Mouse (Mus musculus): ENCODE results near the gene Rc3h1.

The Rc3h1 gene

DNA sequence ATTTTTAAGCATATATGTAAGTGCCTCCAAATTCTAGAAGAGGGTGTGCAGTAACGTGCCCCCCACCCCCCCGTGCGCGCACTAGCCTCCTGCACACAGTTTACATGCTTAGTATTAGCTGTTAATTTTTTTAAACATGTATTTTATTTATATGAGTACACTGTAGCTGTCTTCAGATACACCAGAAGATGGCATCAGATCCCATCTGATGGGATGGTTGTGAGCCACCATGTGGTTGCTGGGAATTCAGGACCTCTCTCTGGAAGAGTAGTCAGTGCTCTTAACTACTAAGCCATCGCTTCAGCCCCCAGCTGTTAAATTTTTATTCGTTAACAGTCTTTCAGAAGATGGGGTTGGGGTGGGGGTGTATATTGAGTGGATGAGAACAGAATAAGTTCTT, 29.3 kb downstream of the Rc3h1 start:
- in situ Hi-C loops (cut with MboI, MseI): loop anchor here in 1 of 2 experiments (10.0 to 25.0 kb wide), 2 partner anchors 201 to 1777 kb away; no protein-coding TSS in a partner anchor

DNA sequence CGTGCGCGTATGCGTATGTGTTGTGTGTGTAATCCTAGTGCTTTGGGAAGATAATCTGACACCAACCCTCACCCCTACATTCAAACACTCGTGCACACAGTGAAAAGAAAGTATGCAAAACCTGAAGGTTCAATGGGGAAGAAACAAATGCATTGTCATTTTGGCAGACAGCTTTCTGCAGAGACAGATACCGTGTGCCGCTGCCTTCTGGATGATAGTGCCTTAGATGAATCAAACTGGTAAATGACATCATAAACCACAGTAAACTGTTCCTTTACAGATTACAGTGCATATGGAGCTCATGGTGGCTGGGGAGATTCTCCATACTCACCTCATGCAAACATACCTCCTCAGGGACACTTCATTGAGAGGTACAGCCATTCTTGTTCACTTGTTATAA, 57.0 kb downstream of the Rc3h1 start:
- in situ Hi-C loops (cut with MboI, MseI): no loop called here

GRCm38 (mm10) chr1:160967268-160967667, 61.0 kb downstream of the Rc3h1 start:
- in situ Hi-C loops (cut with MboI, MseI): no loop called here

GRCm38 (mm10) chr1:160968643-160969042, 62.4 kb downstream of the Rc3h1 start:
- in situ Hi-C loops (cut with MboI, MseI): no loop called here

DNA sequence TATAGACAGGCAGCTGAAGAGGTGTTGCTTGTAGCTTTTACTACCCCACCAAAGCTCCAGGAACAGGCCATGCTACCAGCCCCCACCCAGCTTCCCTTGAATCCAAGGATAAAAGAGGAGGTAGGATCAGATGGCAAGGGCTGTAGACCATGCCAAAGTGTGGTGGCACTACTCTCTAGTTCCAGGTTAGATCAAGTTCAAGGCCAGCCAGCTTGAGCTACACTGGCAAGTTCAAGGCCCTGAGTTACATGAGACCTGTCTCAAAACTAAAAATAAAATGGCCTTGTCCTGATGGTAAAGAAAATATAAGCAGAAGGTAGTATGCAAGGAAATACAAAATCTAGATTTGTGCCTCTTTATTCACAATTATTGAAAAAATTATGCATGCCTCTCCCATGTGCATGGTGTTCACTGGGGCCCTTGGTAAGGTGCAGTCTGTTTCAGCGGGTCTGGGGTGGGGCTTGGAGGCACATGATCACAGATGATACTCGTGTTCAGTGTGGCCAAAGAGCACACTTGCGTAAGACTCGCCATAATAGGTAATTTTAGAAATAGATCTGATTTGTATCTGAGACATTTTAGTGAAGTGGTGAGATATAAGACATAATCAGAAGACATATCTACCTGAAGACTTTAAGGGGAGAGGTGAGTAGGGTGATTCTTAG, 72.0 kb downstream of the Rc3h1 start, which contains the start of gene Serpinc1:
TSS of gene Serpinc1 (plus strand) at position 515 of the 665 bp plus-strand sequence.
- in situ Hi-C loops (cut with MboI, MseI): no loop called here

DNA sequence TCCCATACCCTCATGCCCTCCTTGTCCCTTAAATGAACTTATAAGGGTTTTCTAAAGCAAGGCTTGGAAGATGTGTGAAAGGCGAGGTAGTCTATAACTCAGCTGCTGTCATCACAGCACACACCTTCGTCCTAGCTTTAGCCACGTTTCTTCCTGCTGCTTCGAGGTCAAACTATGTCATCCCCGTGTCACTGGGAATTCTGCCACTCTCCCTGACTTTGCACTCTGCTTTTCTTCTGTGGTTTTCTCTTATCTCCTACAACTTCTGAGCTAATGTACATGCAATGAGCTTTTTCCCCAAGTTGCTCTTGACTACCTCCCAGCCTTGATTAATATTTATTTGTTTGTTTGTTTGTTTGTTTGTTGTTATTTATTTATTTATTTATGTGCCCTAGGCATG, 73.8 kb downstream of the Rc3h1 start:
- in situ Hi-C loops (cut with MboI, MseI): loop anchor here in 1 of 2 experiments (5.0 kb wide), 1 partner anchor 42 kb away; no protein-coding TSS in a partner anchor

GRCm38 (mm10) chr1:160980537-160981234, 74.5 kb downstream of the Rc3h1 start:
- in situ Hi-C loops (cut with MboI, MseI): loop anchor here in 1 of 2 experiments (5.0 kb wide), 1 partner anchor 42 kb away; no protein-coding TSS in a partner anchor

DNA sequence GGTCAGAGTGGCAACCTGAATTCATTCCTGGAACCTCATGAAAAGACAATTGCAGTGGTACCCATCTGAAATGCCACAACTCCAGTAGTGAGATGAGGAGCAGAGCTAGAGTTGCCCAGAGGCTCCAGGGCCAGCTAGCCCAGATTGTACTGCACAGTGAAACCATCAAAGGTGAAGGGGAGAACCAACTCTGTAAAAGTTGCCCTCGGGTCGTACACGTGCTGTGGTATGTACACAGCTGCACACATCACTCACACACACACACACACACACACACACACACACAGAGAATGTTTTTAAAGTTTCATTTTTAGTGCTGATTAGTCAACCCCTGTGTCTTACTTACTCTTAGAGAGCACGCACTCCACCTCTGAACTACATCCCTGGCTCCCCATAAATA, 75.1 kb downstream of the Rc3h1 start:
- in situ Hi-C loops (cut with MboI, MseI): loop anchor here in 1 of 2 experiments (5.0 kb wide), 1 partner anchor 41 kb away; no protein-coding TSS in a partner anchor

GRCm38 (mm10) chr1:160982887-160983286, 76.7 kb downstream of the Rc3h1 start:
- in situ Hi-C loops (cut with MboI, MseI): loop anchor here in 1 of 2 experiments (5.0 kb wide), 1 partner anchor 39 kb away; no protein-coding TSS in a partner anchor

DNA sequence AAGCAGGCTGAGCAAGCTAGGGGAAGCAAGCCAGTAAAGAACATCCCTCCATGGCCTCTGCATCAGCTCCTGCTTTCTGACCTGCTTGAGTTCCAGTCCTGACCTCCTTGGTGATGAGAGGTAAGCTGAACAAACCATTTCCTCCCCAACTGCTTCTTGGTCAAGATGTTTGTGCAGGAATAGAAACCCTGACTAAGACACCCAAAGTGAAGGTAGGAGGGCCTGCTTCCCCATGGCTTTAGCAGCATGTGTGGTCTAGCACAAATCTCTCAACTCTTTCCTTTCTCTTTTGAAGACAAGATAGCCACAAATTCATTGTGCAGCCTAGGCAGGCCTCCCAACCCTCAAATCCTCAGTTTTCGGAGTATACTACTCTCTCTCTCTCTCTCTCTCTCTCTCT, 78.5 kb downstream of the Rc3h1 start:
- in situ Hi-C loops (cut with MboI, MseI): loop anchor here in 1 of 2 experiments (5.0 kb wide), 1 partner anchor 38 kb away; no protein-coding TSS in a partner anchor

- in situ Hi-C loops (cut with MboI, MseI): no loop called here
Measured at GRCm38 (mm10) chr1:160985477-160985876, 79.3 kb downstream of the Rc3h1 start.

DNA sequence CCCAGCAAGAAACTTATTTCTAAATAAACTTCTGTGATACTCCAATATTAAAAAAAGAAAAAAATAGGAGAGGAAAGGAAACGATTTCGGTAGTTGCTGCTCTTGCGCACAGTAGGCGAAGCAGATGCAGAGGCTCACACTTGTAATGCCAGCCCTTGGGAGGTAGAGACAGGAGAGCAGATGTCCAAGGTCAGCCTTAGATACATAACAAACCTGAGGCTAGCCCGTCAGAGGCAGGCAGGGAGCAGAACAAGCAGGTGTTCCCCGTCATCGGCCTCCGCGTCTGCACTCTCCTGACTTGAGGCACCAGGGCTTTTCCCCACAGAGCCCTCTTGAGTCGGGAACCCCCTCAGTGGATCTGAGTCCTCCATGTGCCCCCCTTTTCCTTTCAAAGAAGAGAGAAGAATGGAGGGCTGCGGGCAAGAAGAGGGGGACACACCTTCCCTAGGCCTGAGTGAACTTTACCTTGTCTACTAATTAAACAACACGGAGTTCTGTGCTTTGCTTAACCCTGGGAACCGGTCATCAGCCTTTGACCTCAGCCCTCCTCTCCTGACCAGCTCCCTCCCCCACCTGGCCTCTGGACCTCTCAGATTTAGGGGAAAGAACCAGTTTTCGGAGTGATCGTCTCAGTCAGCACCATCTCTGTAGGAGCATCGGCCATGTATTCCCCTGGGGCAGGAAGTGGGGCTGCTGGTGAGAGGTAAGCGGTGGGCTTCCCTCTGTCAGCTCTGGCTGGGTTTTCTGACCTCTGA, 80.8 kb downstream of the Rc3h1 start:
- in situ Hi-C loops (cut with MboI, MseI): no loop called here

DNA sequence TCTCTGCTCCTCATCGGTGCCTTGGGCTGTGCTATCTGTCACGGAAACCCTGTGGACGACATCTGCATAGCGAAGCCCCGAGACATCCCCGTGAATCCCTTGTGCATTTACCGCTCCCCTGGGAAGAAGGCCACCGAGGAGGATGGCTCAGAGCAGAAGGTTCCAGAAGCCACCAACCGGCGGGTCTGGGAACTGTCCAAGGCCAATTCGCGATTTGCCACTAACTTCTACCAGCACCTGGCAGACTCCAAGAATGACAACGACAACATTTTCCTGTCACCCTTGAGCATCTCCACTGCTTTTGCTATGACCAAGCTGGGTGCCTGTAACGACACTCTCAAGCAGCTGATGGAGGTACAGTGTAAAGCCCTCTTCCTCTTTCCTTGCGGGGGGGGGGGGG, 83.2 kb downstream of the Rc3h1 start:
- in situ Hi-C loops (cut with MboI, MseI): no loop called here

GRCm38 (mm10) chr1:160993851-160994250, 87.6 kb downstream of the Rc3h1 start:
- in situ Hi-C loops (cut with MboI, MseI): no loop called here

DNA sequence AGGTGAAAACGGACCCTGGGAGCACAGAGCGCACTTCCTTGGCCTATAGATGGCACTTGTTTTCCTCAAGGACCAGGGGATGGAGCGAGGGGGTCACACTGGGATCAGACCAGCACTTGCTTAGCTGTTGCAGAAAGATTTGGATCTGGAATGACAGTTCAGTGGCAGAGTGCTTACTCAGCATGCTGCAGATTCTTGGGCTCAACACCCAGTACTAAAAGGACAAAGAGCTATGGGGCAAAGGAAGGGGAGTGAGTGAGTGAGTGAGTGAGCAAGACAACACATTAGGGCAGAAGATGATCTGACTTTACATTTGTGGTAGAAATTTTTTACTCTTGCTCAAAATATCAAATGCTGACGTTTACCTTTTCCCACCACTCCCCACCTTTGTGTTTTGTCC, 98.7 kb downstream of the Rc3h1 start:
- in situ Hi-C loops (cut with MboI, MseI): no loop called here

DNA sequence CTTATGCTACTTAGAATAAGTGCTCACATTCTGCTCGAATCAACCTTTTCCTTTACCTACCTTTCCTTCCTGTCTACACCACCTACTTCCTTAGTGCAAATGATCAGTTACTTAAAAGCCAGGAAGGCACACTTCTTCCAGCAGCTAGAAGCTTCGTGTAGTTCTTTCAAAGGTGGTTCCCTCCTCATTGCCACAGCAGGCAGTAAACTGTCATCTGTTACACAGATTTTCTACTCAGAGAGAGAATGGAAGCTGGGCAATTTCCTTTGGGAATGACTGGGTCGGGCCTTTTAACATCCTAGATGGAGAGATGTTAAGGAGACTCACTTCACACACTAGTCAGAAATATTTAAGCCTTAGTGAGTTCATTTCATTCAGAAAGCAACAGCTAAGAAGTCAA, 99.3 kb downstream of the Rc3h1 start:
- in situ Hi-C loops (cut with MboI, MseI): no loop called here

- in situ Hi-C loops (cut with MboI, MseI): no loop called here
Measured at GRCm38 (mm10) chr1:161006471-161006870, 100.3 kb downstream of the Rc3h1 start.

DNA sequence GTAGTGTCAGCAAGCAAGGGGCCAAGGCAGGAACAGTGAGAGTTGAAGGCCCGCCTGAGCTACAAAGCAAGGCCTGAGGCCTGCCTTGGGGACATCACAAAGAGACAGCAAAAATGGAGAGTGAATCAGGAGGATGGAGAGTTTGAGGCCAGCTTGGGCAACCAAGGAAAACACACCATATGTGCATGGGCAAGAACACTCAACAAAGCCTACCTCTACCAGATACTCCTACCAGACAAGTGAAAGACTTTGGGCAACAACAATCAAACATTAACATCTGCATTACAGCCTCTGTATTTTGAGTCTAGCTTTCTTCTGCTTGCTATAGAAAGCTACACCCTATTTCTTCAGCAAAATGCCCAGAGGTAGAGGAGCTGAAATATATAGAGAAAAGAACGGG, 101.8 kb downstream of the Rc3h1 start:
- in situ Hi-C loops (cut with MboI, MseI): no loop called here

DNA sequence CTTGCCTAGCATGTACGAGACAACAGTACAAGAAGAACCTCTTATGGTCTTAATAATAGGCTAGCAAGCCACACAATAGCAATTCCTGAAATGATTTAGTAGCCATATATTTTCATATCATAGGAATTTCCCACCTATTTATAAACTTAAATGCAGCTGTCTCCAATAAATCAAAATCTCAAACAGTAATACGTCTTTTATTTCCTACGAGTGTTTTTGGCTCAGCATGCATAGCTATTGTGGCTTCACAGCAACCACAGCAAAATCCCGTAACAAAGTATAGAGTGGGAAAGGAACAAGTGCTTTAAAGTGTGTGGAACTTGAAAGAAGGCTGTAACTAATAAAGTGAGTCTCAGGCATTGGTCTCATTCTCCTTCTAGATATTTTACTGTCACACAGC, 104.2 kb downstream of the Rc3h1 start:
- in situ Hi-C loops (cut with MboI, MseI): no loop called here

GRCm38 (mm10) chr1:161016378-161016777, 110.2 kb downstream of the Rc3h1 start:
- in situ Hi-C loops (cut with MboI, MseI): no loop called here

DNA sequence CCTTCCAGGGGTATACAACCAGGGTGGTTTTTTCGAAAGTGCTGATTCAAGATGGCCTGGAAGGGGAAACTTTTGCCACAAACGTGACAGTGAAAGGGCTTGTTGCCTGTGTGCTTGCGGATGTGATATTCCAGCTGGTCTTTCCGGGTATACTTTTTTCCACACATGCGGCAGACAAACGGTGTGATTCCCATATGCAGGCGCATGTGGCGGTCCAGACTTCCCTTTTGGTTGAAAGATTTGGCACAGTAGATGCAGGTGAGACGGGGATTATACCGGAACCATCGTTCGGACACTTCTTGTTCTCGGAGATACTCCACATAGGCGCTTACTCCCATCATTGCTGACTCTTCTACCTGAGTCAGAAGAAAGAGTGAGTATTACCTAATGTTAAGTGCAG, 113.8 kb downstream of the Rc3h1 start:
- in situ Hi-C loops (cut with MboI, MseI): loop anchor here in 1 of 2 experiments (5.0 kb wide), 1 partner anchor 38 kb away; no protein-coding TSS in a partner anchor
